Mouse (Mus musculus) layer of hippocampus, postnatal 10 days (tissue): ENCODE data around the gene Dnase2a. TPM values are rescaled to one million over a fixed set of nuclear protein-coding genes. Genes with fewer than 3 reads are reported as not detected.
"Not testable (repeated sequence)": the region's sequence is repeated elsewhere in the genome, so short reads cannot be mapped to it uniquely, and the experiment has no call there.

Experiments used
- DNase-seq, 2 experiments: peaks; one replicate each; pipeline ENCODE4 v3.0.0; 2021; ENCODE audit warnings: low spot score in 2 of 2
- total RNA-seq, 2 experiments: library from RNA; stranded (reverse); gene quantifications; 2 replicates each; pipeline ENCODE4 v1.2.3; 2021

The Dnase2a gene
- total RNA-seq, 2 experiments from 2014 or later, result 4.2 to 5.2 TPM

DNA sequence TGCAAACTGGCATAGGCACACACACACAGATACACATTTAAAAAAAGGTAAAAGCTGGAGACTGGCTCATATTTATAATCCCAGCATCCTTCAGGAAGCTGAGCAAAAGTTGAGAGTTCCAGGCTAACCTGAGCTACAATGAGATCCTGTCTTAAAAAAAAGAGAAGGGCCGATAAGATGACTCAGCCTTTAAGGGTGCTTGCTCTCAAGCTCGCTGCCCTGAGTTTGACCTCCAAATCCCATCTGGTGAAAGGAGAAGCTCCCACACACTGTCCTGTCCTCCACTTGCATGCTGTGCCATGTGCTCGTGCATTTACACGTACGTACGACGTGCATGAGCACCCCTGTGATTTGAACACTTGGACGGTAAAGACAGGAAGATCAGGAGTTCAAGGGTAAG is 867 bp upstream of the Dnase2a start:
- no peak for DNase-seq

DNA sequence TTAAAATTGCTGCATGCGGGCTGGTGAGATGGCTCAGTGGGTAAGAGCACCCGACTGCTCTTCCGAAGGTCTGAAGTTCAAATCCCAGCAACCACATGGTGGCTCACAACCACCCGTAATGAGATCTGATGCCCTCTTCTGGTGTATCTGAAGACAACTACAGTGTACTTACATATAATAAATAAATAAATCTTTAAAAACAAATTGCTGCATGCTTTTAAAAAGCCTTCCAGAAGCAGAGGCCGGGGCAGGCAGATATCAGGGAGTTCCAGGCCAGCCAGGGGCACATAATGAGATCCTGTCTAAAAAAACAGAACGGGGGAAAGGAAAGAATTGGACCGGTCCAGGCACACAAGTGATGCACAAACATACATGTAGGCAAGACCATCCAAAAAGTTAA is 381 bp upstream of the Dnase2a start:
- not testable (repeated sequence) for DNase-seq

DNA sequence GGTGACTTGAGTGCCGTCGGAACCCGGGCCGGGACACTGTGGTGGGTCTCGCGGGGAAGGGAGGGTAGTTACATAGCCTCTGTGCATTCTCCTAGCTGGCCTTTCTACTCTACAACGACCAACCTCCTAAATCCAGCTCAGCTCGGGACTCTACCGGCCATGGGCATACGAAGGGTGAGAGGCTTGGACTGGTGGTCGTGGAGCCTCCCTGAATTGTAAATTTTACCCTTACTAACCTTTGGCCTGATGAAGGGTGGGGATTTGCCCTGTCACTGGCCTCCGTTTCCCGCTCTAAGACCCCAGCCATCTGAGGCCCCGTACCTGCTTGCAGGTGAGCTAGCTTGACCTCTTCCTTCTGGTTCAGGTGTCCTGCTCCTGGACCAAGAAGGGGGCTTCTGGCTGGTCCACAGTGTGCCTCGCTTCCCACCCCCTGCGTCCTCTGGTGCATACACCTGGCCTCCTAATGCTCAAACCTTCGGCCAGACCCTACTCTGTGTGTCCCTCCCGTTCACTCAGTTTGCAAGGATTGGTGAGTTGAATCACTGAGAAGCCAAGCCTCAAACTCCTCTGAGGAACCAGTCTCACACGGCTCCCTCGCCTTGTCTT is 905 bp downstream of the Dnase2a start:
- no peak for DNase-seq

DNA sequence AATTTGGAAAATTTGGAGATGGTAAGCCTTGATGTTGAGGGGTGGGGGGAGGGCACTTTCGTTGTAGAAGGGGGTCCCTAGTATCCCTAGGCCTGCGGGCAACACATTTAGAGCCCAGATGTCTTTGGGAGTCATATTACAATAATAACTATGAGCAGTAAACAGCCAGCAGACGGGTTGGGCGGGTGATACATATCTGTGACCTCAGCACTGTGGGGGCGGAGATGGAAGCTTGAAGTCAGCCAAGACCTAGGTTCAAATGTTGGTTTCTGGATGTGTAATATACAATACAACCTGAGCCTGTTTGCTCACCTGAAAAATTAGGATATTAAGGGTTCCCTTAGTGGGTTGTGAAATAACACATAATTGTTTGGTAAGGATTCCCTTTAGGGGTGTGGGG is 1.6 kb downstream of the Dnase2a start:
- DNase-seq, result no peak

DNA sequence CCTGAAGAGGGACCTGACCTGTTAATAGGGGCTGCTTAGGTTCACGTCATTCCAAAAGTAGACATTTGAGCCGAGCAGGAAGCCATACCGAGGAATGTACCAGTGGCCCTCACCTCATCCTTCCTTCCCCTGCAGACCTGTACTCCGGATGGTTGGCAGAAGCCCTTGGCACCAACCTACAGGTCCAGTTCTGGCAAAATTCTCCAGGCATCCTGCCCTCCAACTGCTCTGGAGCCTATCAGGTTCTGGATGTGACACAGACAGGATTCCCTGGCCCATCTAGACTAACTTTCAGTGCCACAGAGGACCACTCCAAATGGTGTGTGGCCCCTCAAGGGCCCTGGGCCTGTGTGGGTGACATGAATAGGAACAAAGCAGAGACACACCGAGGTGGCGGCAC is 2.2 kb downstream of the Dnase2a start:
- DNase-seq, result no peak

DNA sequence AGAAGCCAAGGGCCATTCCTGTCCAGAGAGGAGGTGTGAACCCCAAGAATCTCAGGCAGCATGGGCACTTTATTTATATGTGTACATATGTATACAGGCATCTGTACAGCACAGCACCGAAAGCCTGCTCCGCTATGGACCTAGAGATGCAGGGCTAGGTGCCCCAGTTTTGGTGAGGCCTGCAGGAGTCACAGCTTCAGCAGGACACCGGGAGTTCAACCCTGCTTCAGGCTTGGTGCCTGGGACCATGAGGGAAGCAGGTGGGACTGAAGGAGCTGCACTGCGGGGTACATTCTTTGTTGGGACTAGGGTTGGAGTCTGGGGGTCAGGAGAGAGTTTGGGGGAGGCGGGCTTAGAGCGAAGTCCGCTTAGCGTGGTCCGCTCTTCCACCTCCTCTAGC is 3.5 kb downstream of the Dnase2a start:
- DNase-seq, result no peak

DNA sequence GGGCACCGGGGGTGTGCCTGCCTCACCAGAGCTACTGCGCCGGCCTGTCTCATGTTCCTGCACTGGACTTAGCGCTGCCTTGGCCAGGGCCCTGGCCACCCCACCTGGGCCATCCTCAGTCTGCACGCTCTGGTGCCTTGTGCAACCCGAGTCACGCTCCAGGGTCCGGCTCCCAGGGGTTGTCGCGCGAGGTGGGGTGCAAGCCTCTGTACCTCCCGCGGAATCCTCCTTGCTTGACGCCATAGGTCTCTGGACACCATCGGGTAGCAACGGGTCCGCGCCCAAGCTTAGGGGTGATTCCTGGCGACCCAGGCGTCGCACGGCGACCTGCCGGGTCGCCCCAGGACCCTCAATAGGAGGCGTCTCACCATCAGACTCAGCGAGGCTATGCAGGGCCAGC is 4.0 kb downstream of the Dnase2a start:
- no peak for DNase-seq

DNA sequence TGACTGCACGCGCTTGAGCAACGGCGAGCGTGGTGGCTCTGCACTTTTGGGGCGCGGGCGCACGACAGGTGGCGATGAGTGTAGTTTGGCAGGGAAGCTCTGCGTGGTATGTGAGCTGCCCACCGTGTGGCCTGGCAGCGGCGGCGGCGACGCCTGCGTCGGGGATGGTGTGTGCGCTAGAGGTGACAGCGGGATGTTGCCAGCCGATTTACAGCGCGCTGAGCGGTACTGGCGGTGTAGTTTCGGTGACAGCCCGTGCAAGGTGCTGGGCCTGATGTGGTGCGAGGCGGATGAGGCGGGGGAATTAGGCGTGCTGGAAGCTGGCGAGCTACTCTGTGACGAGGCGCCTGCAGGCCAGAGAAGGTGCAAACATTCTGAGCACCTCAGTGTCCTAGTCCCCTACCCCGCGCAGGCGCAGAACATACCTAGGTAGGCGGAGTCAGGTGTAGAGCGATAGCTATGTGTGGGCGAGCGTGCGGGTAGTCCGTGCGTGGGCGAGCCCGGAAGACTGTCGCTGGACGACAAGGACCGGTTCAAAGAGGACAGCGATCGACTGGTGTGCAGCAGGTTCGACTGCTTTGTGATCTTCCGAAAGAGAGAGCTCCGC is 4.6 kb downstream of the Dnase2a start:
- DNase-seq, result peak in 1 of 2 experiments; percentile 62

DNA sequence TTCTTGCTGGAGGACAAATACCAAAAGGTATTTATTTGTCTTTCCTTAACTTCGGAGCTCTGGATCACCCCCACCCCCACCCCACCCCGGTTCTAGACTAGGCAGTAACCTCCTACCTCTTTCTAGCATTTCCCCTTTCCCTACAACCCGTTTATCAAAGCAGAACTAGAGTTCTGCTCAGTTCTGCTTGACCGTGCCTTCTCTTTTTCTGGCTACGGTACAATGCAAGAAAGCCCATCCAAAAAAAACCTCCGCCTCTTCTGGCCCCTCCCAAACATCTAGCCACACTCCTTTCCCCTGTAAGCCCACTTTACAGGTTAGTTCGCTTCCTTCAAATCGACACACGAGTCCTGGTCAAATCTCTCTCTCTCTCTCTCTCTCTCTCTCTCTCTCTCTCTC is 5.1 kb downstream of the Dnase2a start:
- no peak for DNase-seq

DNA sequence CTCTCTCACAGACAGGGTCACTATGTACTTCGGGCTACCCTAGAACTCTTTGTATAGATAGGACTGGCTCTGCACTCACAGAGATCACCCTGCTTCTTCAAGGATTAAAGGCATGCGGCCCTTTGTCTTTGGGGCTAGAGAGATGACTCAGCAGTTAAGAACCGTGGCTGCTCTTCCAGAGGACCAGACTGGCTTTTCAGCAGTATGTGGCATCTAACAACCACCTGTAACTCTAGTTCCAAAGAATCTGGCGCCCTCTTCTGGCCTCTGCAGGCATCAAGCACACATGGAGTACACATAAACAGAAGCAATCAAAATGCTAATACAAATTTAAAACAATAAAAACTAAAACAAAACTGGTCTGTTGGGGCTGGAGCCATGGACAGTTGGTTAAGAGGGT is 5.6 kb downstream of the Dnase2a start:
- peak in 1 of 2 experiments; percentile 50 for DNase-seq

DNA sequence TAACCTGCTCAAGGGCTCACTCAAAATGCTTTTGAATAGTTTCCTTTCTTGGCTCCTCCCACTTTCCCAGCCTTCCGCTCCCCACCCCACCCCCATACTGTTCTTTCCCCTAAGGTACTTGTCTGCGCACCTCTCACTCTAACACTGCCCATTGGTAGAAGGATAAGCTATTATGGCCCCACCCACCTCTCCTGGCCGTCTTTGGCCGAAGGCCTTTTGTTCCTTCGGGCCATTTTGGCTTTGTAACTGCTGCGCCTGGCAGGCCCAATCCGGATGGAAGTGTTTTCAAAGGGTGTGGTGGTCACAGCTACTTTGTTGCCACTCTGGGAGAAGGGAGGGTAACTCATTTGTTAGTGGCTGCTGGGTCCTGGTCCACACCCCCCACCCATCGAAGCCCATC is 6.9 kb downstream of the Dnase2a start:
- DNase-seq, result no peak

DNA sequence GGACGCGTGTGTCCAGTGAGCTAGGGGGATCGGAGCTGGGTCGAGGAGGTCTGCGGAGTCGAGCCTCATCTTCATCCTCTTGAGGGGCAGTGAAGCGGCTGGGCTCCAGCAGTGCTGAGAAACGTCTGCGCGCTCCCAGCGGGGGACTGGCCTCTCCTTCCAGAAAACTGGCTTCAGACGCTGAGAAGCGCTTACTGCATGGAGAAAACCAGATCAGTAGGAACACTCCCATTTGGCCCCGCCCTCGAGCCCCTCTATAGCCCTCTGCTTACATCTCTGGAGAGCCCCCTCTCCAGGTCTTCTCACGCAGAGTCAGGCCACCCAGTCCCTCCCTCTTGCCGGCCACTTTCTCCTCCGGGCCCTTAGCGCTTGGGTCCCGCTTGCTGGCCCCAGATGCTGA is 9.4 kb downstream of the Dnase2a start:
- no peak for DNase-seq

DNA sequence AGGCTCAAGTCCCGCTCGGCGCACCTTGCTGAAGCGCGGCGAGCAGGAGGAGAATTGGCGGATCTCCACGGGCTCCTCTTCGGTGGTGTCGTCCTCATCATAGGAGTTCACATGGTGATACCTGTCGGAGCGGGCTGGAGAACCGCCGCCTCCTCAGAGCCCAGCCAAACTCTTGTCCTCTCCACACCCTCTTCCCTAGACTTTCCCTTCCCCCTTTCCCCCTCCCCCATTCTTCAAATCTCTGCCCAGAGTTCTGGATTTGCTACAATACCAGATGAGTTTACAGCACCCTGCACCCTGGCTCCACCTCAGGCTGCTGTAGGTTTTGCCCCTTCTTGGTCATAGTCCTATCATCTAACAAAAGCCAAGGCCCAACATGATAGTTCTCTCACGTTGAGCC is 10.3 kb downstream of the Dnase2a start:
- DNase-seq, result no peak

DNA sequence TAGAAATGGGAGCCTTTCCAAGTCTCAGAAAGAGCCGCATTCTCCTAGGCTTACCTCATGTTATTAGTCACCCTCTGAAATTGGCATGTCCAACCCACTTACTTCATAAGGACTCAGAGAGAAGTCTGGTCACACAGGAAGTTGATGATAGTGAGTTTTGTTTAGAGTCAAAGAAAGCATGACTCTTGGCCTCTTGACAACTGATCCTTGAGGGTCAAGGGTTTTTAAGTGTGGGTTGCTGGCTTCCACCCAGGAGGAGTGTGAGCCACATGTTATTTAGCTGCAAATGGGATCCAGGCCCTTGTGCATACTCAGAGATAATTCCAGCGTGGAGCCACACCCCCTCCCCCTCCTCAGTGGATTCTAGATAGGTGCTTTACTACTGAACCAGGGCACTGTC is 13.2 kb downstream of the Dnase2a start:
- no peak for DNase-seq

DNA sequence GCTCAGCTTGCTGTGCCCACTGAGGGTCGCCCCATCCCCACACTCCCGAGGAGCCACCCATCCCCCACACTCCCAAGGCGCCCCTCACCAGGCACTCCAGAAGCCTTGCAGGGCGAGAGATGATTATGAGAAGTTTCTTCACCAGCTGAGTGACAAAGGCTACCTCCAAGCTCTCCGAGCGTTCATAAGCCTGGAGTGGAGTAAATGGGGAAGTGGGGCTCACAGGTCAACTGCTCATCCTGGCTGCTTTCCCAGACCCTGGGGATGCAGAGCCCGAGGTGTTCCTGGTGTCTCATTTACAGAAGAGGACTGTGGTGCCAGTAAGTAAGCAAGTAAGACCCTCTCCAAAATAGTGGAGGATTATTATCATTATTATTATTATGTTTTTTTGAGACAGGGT is 17.2 kb downstream of the Dnase2a start:
- no peak for DNase-seq

DNA sequence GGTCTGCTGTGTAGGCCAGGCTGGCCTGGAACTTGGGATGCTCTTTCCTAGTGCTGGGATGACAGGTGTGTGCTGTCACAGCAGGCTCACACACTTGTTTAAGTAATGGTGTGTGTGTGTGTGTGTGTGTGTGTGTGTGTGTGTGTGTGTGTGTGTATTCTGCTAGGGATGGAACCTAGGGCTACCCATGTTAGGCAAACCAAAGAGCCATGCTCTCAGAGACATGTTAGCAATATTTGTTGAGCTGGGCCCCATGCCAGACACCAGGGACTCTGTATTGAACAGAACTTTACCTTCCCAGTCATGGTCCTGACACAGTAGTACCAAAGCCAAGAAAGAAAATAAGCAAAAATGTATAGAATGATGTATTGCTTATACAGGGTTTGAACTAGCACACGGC is 19.2 kb downstream of the Dnase2a start:
- DNase-seq, result no peak

DNA sequence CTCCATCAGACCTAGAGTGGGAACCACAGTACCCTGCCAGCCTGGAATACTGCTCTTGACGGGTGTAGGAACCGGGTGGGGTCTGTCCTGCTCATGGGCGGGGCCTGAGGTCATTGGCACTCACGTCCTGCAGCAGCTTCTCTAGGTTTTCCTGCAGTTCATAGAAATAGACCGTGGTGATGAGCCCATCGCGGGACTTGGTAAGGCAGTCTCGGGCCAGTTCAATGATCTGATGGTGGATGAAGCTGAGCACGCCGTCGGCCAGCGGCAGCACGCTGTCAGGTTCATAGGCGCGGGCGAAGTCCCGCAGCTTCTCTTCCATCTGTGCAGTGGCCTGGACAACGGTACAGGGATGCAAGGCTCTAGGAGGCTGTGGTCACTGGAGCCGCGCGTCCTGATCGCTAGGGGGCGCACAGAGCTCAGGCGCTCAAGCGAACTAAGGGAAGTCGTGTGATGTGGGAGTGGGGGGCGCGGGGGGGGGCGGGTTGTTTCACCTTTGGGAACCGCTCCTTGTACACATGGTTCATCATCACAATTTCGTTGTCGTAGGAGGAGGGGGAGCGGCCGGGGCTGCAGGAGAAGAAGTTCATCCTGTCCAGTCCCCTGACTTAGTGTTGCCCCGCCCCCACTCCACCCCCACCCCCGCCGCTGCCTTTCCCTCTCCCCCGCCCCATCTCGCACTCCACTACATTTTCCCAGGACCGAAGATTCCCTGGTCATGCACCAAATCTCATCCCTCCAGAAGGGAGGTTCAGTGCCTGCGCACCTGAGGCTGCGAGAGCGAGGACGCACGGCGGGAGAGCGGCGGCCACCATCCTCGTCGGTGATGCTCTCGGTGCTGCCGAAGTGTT is 20.3 kb downstream of the Dnase2a start:
- DNase-seq, result peak; percentile 78 to 85

DNA sequence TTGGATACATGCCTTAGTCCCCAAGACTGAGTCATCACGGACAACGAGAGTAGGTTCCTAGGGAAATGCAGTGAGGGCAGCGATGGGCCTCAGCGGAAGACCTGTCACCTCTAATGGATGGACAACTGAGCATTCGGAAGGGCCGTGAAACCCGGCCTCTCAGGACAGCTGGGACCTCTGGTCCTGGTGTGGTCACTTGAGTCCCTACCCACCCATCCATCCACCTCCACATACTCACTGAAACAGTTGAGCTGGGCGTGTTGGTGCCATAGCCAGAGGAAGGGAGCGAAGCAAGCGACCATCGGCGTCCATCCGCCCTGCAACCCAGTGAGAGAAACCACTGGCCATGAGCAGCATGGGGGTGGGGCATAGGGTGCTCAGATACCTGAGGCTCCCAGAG is 22.2 kb downstream of the Dnase2a start:
- DNase-seq, result no peak

DNA sequence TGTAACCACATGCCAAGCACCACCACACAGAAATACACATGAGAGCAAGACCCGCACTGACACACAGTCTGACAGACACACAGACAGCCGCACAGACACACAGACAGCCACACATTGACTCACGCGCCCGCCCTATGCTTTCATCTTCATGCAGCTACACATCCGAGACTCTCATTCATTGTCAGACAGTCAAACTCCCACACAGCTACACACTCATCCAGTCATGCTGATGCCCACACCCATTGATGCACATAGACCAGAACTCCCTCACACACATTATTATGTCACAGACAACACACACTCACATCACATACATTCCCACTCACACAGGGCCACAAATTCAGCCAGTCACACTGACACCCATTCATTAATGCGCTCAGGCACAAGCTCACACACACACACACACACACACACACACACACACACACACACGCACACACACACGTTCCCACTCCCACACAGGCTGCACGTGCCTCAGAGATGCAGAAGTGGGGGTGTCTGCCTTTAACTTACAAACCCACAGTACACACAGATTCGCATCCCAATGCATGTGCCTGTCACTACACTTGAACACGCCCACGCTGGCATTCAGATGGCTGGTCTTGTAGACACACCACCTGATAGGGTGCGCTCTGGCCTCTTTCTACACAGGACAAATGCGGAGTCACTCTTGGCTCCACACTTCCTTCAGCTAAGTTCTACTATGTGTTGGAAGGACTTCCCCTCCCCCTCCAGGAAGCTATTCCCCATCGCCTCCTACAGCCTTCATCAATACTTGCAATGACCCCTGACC is 25.6 kb downstream of the Dnase2a start:
- DNase-seq, result no peak

DNA sequence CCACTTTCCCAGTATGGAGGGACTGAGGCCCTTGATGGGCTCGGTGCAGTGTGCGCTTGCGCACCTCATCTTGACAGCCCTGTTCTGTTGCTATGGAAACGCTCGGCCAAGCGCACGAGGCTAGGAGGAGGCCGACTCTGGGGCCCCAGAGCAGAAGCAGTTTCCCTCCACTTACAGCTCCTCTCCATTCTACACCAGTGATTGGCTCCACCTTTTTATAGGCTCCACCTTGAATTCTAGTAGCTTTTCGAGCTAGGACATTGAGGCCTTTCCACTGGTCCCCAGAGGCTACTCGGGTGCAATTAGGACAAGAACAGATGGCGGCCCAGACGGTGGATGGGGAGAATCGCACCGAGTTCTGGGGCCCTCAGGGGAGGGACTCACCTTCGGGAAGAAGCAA is 26.5 kb downstream of the Dnase2a start:
- DNase-seq, result peak in 1 of 2 experiments; percentile 47

DNA sequence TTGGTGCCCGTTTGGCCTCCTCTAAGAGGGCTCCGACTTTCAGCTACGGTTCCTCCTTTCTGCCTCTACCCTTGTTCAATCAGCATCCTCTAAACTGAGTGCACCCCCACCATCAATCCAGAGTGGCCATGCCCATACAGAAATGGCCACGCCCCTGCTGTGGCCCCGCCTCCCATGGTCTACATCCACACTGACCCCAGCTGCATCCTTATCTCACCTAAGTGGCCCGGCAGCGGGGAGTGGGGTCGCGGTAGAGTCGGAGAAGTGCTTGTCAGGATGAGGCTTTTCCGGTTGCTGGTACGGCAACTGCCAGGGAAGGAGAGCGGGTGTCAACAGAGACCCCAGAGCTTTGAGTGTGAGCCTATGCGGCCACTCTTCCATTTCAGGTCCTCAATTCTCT is 27.1 kb downstream of the Dnase2a start:
- peak in 1 of 2 experiments; percentile 34 for DNase-seq
